Mouse (Mus musculus) granulocyte monocyte progenitor cell, adult 5-6 weeks (primary cell): ENCODE data around the gene Grtp1. TPM values are rescaled to one million over a fixed set of nuclear protein-coding genes. Genes with fewer than 3 reads are reported as not detected.

Experiments
- ATAC-seq: replicated peaks from 2 replicates; pipeline ENCODE4 v1.8.0; 2016; ENCODE audit warnings: mild to moderate bottlenecking, moderate TSS enrichment, inconsistent platforms; ENCODE audit not compliant: poor library complexity, severe bottlenecking
- total RNA-seq, 2 experiments: library from RNA; stranded (forward) in 1 of 2; stranded (reverse) in 1 of 2; fragments of 200-712, 200-1000 nt in 1 of 2; fragments of >200 nt in 1 of 2; fragmentation: Nextera tagmentation in 1 of 2; gene quantifications; 2 replicates each; pipeline ENCODE4 v1.2.3; 2014 to 2017

The Grtp1 gene
- total RNA-seq, 2 experiments from 2014 or later, result not detected

- ATAC-seq, result peak; percentile 80
These were observed 68.2 kb downstream of the Grtp1 start for GRCm38 (mm10) chr8:13132220-13132619.

GRCm38 (mm10) chr8:13124897-13125296 is 75.5 kb downstream of the Grtp1 start:
- no peak for ATAC-seq

- ATAC-seq, result peak; percentile 29; the same call in 1 of the 2 replicates
These were observed 77.5 kb downstream of the Grtp1 start for GRCm38 (mm10) chr8:13122887-13123421.

Other genes starting within 250 kb of the Grtp1 start
- gene F7, start 174.6 kb downstream of the Grtp1 start, total RNA-seq (2014; fragmentation: Nextera tagmentation), result 1.3 TPM in 1 of 2 replicates, not detected in the other
- gene F7, start 174.6 kb downstream of the Grtp1 start, total RNA-seq (2017), result 0.46 and 1.0 TPM in 2 replicates
- 27.7 and 33.4 TPM in 2 replicates for gene F10, start 163.3 kb downstream of the Grtp1 start, total RNA-seq (2014; fragmentation: Nextera tagmentation)
- 21.3 and 23.1 TPM in 2 replicates for gene F10, start 163.3 kb downstream of the Grtp1 start, total RNA-seq (2017)
- not detected in 2 replicates for gene Proz, start 139.7 kb downstream of the Grtp1 start, total RNA-seq (2014; fragmentation: Nextera tagmentation)
- 0.09 and 0.21 TPM in 2 replicates for gene Proz, start 139.7 kb downstream of the Grtp1 start, total RNA-seq (2017)
- 26.4 and 28.0 TPM in 2 replicates for gene Pcid2, start 95.2 kb downstream of the Grtp1 start, total RNA-seq (2014; fragmentation: Nextera tagmentation)
- gene Pcid2, start 95.2 kb downstream of the Grtp1 start, total RNA-seq (2017), result 17.1 and 20.2 TPM in 2 replicates
- gene Cul4a, start 95.0 kb downstream of the Grtp1 start, total RNA-seq (2014; fragmentation: Nextera tagmentation), result 69.2 and 91.5 TPM in 2 replicates
- 76.6 and 97.6 TPM in 2 replicates for gene Cul4a, start 95.0 kb downstream of the Grtp1 start, total RNA-seq (2017)
- 251 and 283 TPM in 2 replicates for gene Lamp1, start 41.5 kb downstream of the Grtp1 start, total RNA-seq (2014; fragmentation: Nextera tagmentation)
- gene Lamp1, start 41.5 kb downstream of the Grtp1 start, total RNA-seq (2017), result 269 and 301 TPM in 2 replicates
- gene Adprhl1, start 53.5 kb upstream of the Grtp1 start, total RNA-seq (2014; fragmentation: Nextera tagmentation), result not detected in 2 replicates
- not detected in 2 replicates for gene Adprhl1, start 53.5 kb upstream of the Grtp1 start, total RNA-seq (2017)
- 11.5 and 12.4 TPM in 2 replicates for gene Dcun1d2, start 87.5 kb upstream of the Grtp1 start, total RNA-seq (2014; fragmentation: Nextera tagmentation)
- 17.3 and 20.9 TPM in 2 replicates for gene Dcun1d2, start 87.5 kb upstream of the Grtp1 start, total RNA-seq (2017)
- gene Tmco3, start 87.6 kb upstream of the Grtp1 start, total RNA-seq (2014; fragmentation: Nextera tagmentation), result 6.0 and 12.3 TPM in 2 replicates
- gene Tmco3, start 87.6 kb upstream of the Grtp1 start, total RNA-seq (2017), result 6.9 and 15.3 TPM in 2 replicates
- gene Tfdp1, start 138.1 kb upstream of the Grtp1 start, total RNA-seq (2014; fragmentation: Nextera tagmentation), result 277 and 291 TPM in 2 replicates
- 200 and 242 TPM in 2 replicates for gene Tfdp1, start 138.1 kb upstream of the Grtp1 start, total RNA-seq (2017)
- gene Atp4b, start 196.2 kb upstream of the Grtp1 start, total RNA-seq (2014; fragmentation: Nextera tagmentation), result not detected in 2 replicates
- gene Atp4b, start 196.2 kb upstream of the Grtp1 start, total RNA-seq (2017), result not detected in 2 replicates
- gene Grk1, start 204.5 kb upstream of the Grtp1 start, total RNA-seq (2014; fragmentation: Nextera tagmentation), result not detected in 2 replicates
- 0.04 TPM in 1 of 2 replicates, not detected in the other for gene Grk1, start 204.5 kb upstream of the Grtp1 start, total RNA-seq (2017)
- not detected in 2 replicates for gene Tmem255b, start 234.6 kb upstream of the Grtp1 start, total RNA-seq (2014; fragmentation: Nextera tagmentation)
- gene Tmem255b, start 234.6 kb upstream of the Grtp1 start, total RNA-seq (2017), result not detected in 2 replicates